Mouse (Mus musculus) brain, adult 2 months (tissue): ENCODE measurements around the gene Znhit1.
"Not testable (repeated sequence)": the region's sequence is repeated elsewhere in the genome, so short reads cannot be mapped to it uniquely, and the experiment has no call there.

Source experiments
- DNase-seq: peaks from one replicate; pipeline ENCODE4 v3.0.0; 2011; ENCODE audit warnings: low read depth, low spot score

Gene Znhit1

DNA sequence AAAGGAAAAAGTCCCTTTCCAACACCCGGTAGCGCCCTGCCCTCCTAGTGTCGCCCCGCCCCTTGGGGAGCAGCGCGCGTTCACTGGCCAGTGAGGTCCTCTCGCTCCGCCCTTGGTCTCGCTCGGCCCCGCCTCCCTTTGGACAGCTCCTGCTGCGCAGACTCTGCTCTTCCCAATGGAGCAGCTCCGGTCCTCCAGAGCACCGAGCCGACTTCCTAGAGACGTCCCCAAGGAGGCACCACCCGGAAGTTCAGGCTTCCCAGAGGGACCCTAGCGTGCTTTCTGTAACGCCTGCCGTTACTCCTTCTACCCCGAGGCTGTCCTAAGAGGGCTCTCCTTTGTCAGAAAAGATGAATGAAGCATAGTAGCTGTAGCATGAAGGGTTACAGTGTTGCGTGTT is 34.8 kb downstream of the Znhit1 start, which contains the start of gene Fis1:
Gene Fis1, plus strand, starts transcription at position 261 of the 400 bp plus-strand sequence.
- DNase-seq: peak; percentile 99

DNA sequence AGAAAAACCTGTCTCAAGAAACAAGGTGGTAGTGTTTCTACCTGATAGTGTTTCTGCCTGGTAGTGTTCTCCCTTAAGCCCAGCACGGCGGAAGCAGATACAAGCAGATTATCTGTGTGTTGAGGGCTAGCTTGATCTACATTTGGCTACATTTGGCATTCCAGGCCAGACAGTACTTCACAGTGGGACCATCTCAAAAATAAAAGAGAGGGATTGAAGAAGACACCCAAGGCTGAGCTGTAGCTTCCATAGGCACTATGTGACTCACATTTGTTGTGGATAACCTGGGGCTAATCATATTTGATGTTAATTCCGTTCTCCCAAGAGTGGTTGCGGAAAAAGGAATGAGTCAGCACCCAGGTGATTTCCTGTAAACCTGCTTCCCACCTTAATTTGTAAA is 35.7 kb downstream of the Znhit1 start:
- no peak for DNase-seq

DNA sequence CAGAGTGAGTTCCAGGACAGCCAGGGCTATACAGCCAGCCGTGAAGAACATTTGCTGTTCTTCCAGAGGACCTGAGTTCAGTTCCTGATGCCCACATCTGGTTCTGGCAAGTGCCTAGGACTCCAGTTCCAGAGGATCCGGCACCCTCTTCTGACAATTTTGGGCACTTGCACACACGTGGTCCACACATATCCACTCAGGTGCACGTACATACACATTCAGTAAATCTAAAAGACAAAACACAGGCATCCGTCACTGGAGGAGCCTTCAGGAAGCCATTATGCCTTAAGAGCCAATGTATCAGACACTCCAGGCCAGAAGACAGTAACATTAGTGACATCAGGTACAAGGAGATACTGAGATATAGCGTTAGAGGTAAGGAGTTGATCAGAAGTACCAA is 37.3 kb downstream of the Znhit1 start:
- no peak for DNase-seq

DNA sequence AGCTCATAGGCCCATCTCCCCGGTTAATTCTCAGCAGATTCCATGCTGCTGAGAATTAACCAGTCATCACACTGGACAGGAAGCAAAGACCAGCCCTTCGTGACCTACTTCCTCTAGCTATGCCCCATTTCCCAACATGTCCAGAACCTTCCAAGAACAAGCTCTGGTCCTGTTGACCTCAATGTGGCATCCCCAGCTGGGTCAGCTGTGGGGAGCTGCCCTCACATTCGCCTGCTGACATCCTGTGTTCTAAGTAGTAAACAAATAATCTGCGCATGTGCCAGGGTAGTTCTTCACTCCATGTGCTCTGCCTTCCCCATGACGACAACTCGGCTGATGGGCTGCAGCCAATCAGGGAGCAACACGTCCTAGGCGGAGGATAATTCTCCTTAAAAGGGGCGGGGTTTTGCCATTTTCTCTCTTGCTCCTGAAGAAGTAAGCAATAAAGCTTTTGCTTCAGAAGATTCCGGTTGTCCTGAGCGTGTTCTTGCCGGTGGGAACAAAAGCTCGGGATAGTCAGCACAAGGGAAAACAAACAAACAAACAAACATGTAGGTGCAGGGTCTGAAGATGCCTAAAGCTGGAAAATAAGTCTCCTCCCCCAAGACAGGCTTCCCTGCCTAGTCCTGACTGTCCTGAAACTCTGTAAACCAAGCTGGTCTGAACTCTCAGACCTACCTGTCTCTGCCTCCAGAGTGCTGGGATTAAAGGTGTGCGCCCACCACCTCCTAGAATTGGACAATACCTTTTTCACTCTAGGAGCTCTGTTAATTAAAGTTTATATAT is 38.1 kb downstream of the Znhit1 start:
- not testable (repeated sequence) for DNase-seq

DNA sequence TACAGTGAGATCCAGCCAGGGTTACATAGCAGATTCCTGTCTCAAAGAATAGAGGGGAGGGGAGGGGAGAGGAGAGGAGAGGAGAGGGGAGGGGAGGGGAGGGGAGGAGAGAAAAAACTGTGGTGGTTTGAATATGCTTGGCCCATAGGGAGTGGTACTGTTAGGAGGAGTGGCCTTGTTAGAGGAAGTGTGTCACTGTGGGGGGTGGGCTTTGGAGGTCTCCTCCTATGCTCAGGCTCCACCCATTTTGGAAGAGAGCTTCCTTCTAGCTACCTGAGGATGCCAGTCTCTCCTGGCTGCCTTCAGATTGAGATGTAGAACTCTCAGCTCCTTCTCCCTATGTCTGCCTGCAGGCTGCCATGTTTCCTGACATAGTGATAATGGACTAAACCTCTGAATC is 39.9 kb downstream of the Znhit1 start:
- DNase-seq: no peak

DNA sequence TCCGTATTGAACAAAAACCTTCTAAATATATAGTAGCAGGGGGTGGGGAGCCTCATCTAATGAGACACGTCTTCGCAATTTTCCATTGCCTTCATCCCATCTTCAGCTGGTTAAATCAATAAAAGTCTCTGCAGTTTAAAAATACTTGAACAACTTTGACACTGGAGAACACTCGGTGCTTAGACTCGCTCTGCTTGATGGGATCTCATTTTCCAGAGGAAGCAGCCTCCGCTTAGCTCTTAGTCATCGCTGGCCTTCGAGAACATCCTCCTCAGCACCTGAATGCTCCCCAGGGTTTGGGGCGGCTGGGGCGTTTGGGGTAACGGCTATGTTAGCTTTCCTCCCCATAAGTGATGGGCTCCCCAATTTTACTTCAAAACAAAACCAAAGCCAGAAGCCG is 42.7 kb downstream of the Znhit1 start:
- DNase-seq: peak; percentile 78

DNA sequence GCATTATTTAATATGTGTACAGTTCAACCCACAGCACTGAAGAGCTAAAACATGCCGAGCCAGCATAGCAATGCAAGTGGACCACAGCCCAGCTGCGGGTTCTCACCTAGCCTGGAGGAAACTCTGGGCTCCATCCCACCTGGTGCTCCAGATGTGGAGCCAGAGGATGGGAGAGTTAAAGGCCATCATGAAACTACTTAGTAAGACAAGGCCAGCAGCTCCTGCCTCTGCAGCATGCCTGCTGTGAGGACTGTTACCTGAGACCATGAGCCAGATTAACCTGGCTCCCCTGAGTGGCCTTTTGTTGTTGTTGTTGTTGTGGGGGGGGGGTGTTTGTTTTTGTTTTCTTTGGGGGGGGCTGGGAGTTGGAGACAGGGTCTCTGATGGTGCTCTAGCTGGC is 44.4 kb downstream of the Znhit1 start:
- DNase-seq: no peak

DNA sequence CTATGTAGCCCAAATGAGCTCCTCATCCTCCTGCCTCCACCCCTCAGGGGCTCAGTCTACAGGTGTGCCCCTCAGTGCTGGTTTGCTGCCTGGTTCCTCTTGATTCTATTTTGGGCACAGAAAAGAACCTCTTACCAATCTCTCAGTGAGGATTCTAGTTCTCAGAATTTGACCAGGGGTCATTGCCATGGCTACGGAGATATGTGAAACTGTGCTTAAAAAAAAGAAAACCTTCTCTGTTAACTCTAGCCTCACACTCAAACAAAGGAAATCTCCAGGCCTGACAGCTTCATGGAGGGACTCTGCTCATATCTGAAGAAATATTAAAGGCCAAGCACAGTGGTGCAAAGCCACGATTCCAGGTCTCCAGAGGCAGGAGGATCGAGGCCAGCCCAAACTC is 45.0 kb downstream of the Znhit1 start:
- DNase-seq: no peak

DNA sequence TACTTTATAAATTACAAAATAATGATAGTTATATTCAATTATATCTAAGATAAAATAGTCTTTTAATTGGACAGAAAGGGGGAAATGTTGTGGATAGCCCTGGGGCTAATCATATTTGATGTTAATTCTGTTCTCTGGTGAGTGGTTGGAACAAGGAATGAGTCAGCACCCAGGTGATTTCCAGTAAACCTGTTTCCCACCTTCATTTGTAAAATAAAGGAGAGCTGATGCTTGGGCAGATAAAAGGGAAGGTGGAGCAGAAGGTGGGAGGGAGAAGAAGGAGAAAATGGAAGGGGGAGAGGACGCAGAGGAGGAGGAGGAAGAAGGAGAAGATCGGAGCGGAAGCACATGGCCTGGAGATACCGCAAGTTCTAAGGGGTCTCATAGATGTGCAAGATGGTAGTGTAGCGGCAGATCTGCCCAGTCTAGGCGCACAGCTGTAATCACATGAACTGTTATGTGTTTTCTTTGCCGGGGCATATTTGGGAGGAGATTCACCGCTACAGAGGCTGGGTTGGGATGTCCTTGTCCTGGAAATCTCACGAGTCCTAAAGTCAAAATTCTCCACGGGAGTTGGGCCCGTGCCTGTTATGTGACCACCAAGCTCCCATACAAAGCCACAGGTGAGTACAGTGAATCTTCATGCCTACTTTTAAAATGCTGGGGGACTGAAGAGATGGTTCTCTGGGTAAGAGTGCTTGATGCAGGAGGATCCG is 46.8 kb downstream of the Znhit1 start:
- no peak for DNase-seq

DNA sequence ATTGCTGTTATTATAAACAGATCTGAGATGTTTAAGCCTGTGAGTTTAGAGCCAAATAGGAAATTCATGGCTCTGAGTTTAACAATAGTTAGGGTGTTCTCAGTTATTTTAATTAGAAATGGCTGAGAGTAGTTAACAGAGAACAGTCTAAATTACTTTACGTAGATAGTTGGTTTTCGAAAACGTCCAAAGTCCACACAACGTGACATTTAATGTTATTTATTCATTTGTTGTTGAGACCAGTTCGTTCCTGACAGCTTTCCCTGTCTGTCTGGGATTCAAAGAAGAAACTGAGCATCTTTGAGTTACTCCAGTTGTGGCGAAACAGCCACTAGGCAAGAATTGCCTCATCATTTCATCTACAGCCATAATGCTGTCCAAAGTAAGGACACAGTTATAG is 47.8 kb downstream of the Znhit1 start:
- DNase-seq: not testable (repeated sequence)

DNA sequence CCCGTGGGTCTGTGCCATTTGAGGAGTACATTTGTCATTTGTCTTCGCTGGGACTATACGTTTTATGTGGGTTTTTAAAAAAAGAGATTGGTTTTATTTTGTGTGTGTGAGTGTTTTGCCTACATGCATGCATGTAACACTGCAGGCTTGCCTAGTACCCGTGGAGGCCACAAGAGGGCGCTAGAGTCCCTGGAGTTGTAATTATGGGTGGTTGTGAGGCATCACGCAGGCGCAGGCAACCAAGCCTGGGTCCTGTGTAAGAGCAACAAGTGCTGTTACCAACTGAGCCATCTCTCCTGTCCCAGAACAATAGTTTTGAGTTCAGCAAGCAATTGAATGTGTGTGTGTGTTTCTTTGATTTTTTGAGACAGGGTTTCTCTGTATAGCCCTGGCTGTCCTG is 48.5 kb downstream of the Znhit1 start:
- DNase-seq: no peak

DNA sequence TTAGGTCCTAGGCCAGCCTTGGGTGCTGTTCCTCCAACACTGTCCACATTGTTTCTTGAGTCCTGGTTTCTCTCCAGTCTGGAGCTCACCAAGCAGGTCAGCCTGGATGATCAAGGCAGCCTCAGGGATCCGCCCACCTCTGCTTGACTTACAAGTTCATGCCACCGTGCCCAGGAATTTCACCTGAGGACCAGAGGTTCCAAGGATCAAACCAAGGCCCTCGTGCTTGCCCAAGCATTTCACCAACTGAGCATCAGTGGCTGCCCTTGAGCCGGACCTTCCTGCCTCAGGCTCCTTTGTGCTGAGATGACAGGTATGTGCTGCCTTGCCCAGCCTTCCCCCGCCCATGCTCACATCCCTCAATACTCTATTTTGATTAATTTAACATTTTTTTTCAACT is 50.2 kb downstream of the Znhit1 start:
- no peak for DNase-seq

DNA sequence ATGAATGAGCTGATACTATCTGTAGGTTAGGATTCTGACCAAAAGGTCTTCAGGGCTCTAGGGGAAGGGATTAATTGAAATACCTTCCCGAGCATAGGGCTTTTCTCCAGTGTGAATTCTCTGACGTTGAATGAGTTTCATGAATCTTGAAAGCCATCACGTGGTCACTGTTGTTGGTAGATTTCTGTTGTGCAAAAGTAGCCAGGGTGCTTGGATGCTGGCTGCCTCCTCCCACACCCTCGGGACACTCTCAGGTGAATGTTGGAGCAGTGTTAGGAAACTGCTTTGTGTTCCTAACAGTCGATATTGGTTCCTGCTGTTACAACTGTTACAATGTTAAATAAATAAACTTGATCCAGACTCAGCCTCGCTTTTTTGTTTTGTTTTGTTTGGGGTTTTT is 51.1 kb downstream of the Znhit1 start:
- DNase-seq: no peak

DNA sequence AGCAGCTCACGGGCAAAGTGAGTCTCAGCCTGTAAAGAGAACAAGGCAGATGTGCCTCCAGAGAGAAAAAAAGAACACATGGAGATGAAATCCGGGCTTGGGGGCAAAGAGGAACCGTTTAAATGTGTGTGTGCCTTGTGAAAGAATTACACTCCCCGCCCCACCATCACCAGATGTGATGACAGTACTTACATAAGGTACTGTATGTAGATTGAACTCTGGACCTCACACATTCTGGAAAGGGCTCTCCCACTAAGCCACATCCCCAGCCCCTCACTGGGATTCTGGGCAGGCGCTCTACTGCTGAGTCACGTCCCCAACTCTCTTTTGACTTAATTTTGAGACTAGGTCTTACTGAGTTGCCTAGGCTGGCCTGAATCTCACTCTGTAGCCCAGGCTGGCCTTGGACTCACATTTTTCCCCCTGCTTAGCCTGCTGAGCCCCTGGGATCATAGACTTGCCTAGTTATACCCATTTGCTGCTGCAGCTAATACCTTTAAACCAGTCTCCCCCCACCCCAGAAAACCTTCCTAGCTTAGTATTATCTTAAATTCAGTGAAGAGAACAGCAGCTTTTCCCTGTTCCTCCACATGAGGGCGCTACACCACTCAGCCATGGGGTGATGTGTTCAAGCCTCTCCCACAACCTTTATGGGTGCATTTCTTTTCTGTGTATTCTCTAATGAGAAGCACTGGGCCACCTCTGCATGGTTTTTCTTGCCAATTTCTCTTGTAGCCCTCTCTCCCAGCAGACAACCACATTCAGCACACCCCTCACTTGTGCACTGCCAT is 51.7 kb downstream of the Znhit1 start:
- no peak for DNase-seq

DNA sequence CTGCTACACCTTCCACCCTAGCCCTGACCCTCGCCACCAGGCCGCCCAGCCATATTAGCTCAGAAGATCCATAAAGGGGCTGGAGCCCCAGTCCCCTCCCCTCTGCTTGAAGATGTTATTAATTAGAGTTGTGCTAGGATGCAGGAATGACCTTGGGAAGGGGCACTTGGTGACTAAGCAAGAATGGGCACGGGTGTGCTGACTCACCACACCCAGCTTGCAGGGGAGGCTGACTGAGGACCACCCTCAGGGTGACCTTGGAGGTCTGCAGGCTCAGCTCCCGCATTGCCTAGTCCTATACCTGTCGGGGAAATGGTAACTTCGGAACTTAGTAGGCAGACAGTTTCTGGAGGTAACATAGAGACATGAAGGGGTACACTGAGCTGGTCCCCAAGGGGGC is 53.9 kb downstream of the Znhit1 start:
- DNase-seq: no peak

DNA sequence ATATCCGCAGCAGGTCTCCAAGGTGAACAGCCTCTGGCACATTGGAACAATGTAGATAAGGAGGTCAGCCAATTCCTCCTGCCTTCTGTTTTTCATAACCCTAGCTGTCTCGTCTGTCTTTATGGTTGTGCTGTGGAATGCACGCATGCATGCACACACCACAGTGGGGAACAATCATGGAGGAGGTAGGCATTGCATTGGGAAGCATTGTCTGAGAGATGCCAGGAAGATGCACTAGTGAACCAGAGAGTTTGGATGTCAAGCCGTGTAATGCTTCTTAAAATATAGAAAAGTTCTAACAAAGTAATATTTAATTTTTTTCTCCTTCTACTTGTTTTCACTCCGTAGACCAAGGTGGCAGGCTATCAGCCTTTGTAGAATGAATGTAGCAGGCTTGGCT is 54.9 kb downstream of the Znhit1 start:
- no peak for DNase-seq
